Comparison of ENCODE assay signal across 8 mouse cellular contexts in genomic region chr17:5795878-5796277, GRCm38 (mm10). TPM values are rescaled to one million over a fixed set of nuclear protein-coding genes. Genes with fewer than 3 reads are reported as not detected.
A peak's percentile ranks its signal among the peaks of the same experiment; 100 is the strongest.
DNase-seq lines count a peak whose midpoint lies in the region; ATAC-seq and TF ChIP-seq lines count a peak whose summit lies in the region.

No protein-coding gene starts in this region.

- H3K27me3 ChIP-seq in intestine, postnatal 0 days (replicated peaks; ENCODE audit: control insufficient read depth, insufficient read depth, low read length) = no peaks in the 10 kb centered on the region
- no peaks in the 10 kb centered on the region for H3K27me3 ChIP-seq in midbrain, embryonic 13.5 days
- no peaks in the 10 kb centered on the region for H3K27me3 ChIP-seq in spleen, adult 2 months (ENCODE audit: control insufficient read depth, insufficient read depth, low read length)

- peaks cover 3% of the 10 kb centered on the region; the same call in 1 of the 2 replicates for H3K4me1 ChIP-seq in intestine, postnatal 0 days (replicated peaks; ENCODE audit: control insufficient read depth, insufficient read depth, low read length)
- H3K4me1 ChIP-seq in midbrain, embryonic 13.5 days (replicated peaks) = no peaks in the 10 kb centered on the region
- H3K4me1 ChIP-seq in spleen, adult 2 months (ENCODE audit: control insufficient read depth, insufficient read depth, insufficient read length) = peaks cover 31% of the 10 kb centered on the region

- peak; percentile 99 for TF ChIP-seq CTCF in intestine, postnatal 0 days (IDR thresholded peaks at IDR 0.05; ENCODE audit: low read depth)
- TF ChIP-seq CTCF in spleen, adult 2 months (IDR thresholded peaks at IDR 0.05; ENCODE audit: extremely low read depth, insufficient read depth, insufficient read length, insufficient replicate concordance) = peak; percentile 91; the same call in 1 of the 2 replicates

- H3K36me3 ChIP-seq in intestine, postnatal 0 days (ENCODE audit: control insufficient read depth, insufficient read depth) = no peaks in the 10 kb centered on the region
- no peaks in the 10 kb centered on the region for H3K36me3 ChIP-seq in midbrain, embryonic 13.5 days
- no peaks in the 10 kb centered on the region for H3K36me3 ChIP-seq in spleen, adult 2 months (ENCODE audit: control insufficient read depth, insufficient read depth, low read length)

- ATAC-seq in common myeloid progenitor, adult 5-6 weeks (replicated peaks; ENCODE audit: low read depth, poor library complexity, severe bottlenecking) = peak; percentile 76
- peak; percentile 36 for ATAC-seq in intestine, postnatal 0 days
- peak; percentile 56; the same call in 1 of the 2 replicates for ATAC-seq in midbrain, embryonic 13.5 days

- no peak overlapping the region for H3K4me3 ChIP-seq in intestine, postnatal 0 days (ENCODE audit: low read depth, low read length)
- no peak overlapping the region for H3K4me3 ChIP-seq in midbrain, embryonic 13.5 days (replicated peaks)
- no peak overlapping the region for H3K4me3 ChIP-seq in spleen, adult 2 months (ENCODE audit: extremely low read depth, insufficient read depth, insufficient read length)

- peak; percentile 54 for DNase-seq in ovary, adult 18-20 months (ENCODE audit: low spot score)
- no peak for DNase-seq in ovary, postnatal 10 days (ENCODE audit: low spot score)
- peak; percentile 46 for DNase-seq in gastrocnemius, postnatal 10 days
- DNase-seq in left cerebral cortex, postnatal 25 days (ENCODE audit: low spot score in 2 of 2) = peak; percentile 81 to 91
- DNase-seq in spleen, adult 2 months (ENCODE audit: low read depth in 1 of 2, low spot score in 2 of 2) = peak; percentile 75 to 86

- 2% methylated on average over 5 of the region's 5 CpGs for WGBS in intestine, postnatal 0 days
- WGBS in midbrain, embryonic 13.5 days = 2% methylated on average over 5 of the region's 5 CpGs
- WGBS in spleen, adult 2 months = 0% methylated on average over 5 of the region's 5 CpGs

- no peaks in the 10 kb centered on the region for H3K9me3 ChIP-seq in intestine, postnatal 0 days (ENCODE audit: control insufficient read depth)
- no peaks in the 10 kb centered on the region for H3K9me3 ChIP-seq in midbrain, embryonic 13.5 days

- no peak overlapping the region for H3K9ac ChIP-seq in intestine, postnatal 0 days (ENCODE audit: low read depth, low read length)
- H3K9ac ChIP-seq in midbrain, embryonic 13.5 days (replicated peaks) = no peak overlapping the region

- H3K4me2 ChIP-seq in intestine, postnatal 0 days (replicated peaks; ENCODE audit: low read depth) = no peak overlapping the region
- H3K4me2 ChIP-seq in midbrain, embryonic 13.5 days (replicated peaks) = no peak overlapping the region

- peak overlapping the region; percentile 72 for H3K27ac ChIP-seq in intestine, postnatal 0 days (ENCODE audit: low read depth, low read length)
- H3K27ac ChIP-seq in midbrain, embryonic 13.5 days = no peak overlapping the region
- H3K27ac ChIP-seq in spleen, adult 2 months (ENCODE audit: insufficient read depth, low read length) = no peak overlapping the region

- no peak for TF ChIP-seq POLR2A in spleen, adult 2 months (IDR thresholded peaks at IDR 0.05; ENCODE audit: low read depth, low read length)

- intact Hi-C loops in left cerebral cortex, postnatal 25 days (cut with DNase I) = loop anchor here (1.0 to 5.0 kb wide), 3 partner anchors 94 to 226 kb away; no protein-coding TSS in a partner anchor

RNA-seq across cellular contexts. Expression of gene Snx9, which starts 45.3 kb away (rescaled TPM):
- total RNA-seq in common myeloid progenitor, adult 5-6 weeks (2017) = 28.0 and 36.5 TPM in 2 replicates
- 10 to 100 TPM; 28.2 to 29.8 TPM for total RNA-seq in gastrocnemius, postnatal 10 days (2021)
- polyA plus RNA-seq in intestine, postnatal 0 days (2015; fragmentation: Nextera tagmentation; extraction: Ambion mirVana) = 91.4 and 95.4 TPM in 2 replicates
- total RNA-seq in left cerebral cortex, postnatal 25 days (2021) = 10 to 100 TPM; 13.1 to 13.2 TPM
- 6.6 and 7.4 TPM in 2 replicates for polyA plus RNA-seq in midbrain, embryonic 13.5 days (2015; fragmentation: Nextera tagmentation; extraction: Ambion mirVana)
- 22.1 and 26.6 TPM in 2 replicates for polyA plus RNA-seq in spleen, adult 2 months (2012; rRNA removed)
